Mouse (Mus musculus): ENCODE results near the gene Ndufb8. TPM values are rescaled to one million over a fixed set of nuclear protein-coding genes. Genes with fewer than 3 reads are reported as not detected.

Ndufb8 gene
- polyA plus RNA-seq (2017; shearing (Covaris generic)) = 100 to 1,000 TPM; 337 to 340 TPM

GRCm38 (mm10) chr19:44554861-44555590 is at the start of gene Ndufb8:
TSS of gene Ndufb8 (minus strand) at chr19:44555440.

GRCm38 (mm10) chr19:44562652-44563206 is 7.5 kb upstream of the Ndufb8 start, which contains the start of gene Hif1an:
TSS of gene Hif1an (plus strand) at chr19:44562850.

GRCm38 (mm10) chr19:44552731-44553130 is 2.5 kb downstream of the Ndufb8 start, which contains the start of gene Gm20538:
TSS of gene Gm20538 (minus strand) at chr19:44552831.

GRCm38 (mm10) chr19:44545321-44546041 is 9.8 kb downstream of the Ndufb8 start, which contains the start of gene Sec31b:
TSS of gene Sec31b (minus strand) at chr19:44545864.

Other genes starting within 250 kb of the Ndufb8 start
- gene Scd4, start 222.3 kb downstream of the Ndufb8 start, polyA plus RNA-seq (2017; shearing (Covaris generic)) = under 1 TPM in 1 of 2 experiments, not detected in 1; 0.69 TPM
- gene Scd1, start 147.6 kb downstream of the Ndufb8 start, polyA plus RNA-seq (2017; shearing (Covaris generic)) = 1 to 10 TPM in 1 of 2 experiments, under 1 TPM in 1; 0.70 to 1.0 TPM
- under 1 TPM in 1 of 2 experiments, not detected in 1; 0.06 TPM for gene Wnt8b, start 62.0 kb downstream of the Ndufb8 start, polyA plus RNA-seq (2017; shearing (Covaris generic))
- gene Sec31b, start 9.6 kb downstream of the Ndufb8 start, polyA plus RNA-seq (2017; shearing (Covaris generic)) = 1 to 10 TPM; 2.2 to 3.1 TPM
- 1 to 10 TPM; 1.8 to 4.0 TPM for gene Gm20538, start 2.6 kb downstream of the Ndufb8 start, polyA plus RNA-seq (2017; shearing (Covaris generic))
- gene Hif1an, start 7.4 kb upstream of the Ndufb8 start, polyA plus RNA-seq (2017; shearing (Covaris generic)) = 10 to 100 TPM; 19.0 to 21.1 TPM
- under 1 TPM in 1 of 2 experiments, not detected in 1; 0.21 TPM for gene Pax2, start 200.6 kb upstream of the Ndufb8 start, polyA plus RNA-seq (2017; shearing (Covaris generic))

All from activated CD4-positive, CD25-positive, alpha-beta regulatory T cell (primary cell).